Mouse (Mus musculus) c-Kit-positive CD71-positive TER-119-positive erythroid progenitor cells, embryonic 14.5 days (primary cell): ENCODE results near the gene Rdh8.
A peak's percentile ranks its signal among the peaks of the same experiment; 100 is the strongest.

Experiments
- DNase-seq: peaks from one replicate; pipeline ENCODE4 v3.0.0-alpha.2; 2013; ENCODE audit warnings: low spot score

The Rdh8 gene

GRCm38 (mm10) chr9:20837184-20837947 is 19.1 kb downstream of the Rdh8 start:
- no peak for DNase-seq

- DNase-seq: no peak
These were observed 20.6 kb downstream of the Rdh8 start for GRCm38 (mm10) chr9:20838931-20839330.

DNA sequence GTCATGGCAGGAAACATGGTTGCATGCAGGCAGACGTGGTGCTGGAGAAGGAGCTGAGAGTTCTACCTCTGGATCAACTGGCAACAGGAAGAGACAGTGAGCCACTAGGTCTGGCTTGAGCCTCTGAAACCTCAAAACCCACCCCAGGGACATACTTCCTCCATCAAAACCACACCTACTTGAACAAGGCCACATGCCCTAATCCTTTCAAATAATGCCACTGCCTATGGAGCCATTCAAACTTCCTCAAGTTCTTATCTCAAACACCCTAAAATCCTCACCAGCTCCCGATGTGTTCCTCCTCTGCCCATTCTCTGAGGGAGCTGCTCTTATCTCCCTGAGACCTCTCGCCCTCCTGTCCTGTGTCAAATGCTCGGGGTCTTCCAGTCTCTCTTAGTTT is 23.9 kb downstream of the Rdh8 start:
- DNase-seq: no peak

GRCm38 (mm10) chr9:20842670-20843069 is 24.4 kb downstream of the Rdh8 start:
- no peak for DNase-seq

GRCm38 (mm10) chr9:20850179-20850578 is 31.9 kb downstream of the Rdh8 start:
- DNase-seq: no peak

GRCm38 (mm10) chr9:20857131-20857530 is 38.8 kb downstream of the Rdh8 start:
- peak; percentile 69 for DNase-seq

- DNase-seq: no peak
These were observed 41.6 kb downstream of the Rdh8 start for GRCm38 (mm10) chr9:20859926-20860325.

DNA sequence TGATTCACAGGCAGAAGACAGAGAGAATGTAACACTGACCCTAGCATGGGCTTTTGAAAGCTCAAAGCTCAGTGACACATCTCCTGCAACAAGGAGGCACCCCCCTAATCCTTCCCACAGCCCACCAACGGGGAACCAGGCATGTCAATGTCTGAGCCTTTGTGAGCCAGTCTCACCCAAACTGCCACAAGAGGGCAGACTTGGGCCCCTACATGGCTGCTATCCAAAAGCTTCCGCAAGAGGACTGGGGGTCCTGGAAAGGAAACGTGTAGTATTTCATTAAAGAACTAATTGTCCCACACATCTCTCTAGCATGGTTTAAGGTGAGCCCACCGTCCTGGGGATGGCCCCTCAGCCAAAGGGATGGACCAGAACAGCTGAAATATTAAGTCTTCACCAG is 43.5 kb downstream of the Rdh8 start:
- DNase-seq: no peak

GRCm38 (mm10) chr9:20862225-20862624 is 43.9 kb downstream of the Rdh8 start:
- DNase-seq: no peak

DNA sequence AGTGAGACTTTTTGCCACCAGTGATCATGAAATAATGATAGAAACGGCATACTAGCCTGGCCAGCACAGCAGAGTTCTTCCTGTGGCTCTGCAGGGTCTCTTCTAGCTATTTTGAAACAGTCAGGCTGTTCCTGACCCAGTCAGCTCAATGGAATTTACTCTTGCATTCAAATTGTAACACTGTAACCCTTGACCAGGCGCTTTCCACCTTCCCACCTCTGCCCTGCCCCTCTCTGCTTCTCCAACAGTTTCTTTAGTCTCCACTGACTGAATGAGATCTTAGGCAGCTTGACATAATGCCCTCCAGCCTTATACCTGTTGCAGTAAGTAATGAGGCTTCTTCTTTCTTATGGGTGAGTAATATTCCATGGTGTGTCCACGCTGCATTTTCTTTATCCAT is 48.6 kb downstream of the Rdh8 start:
- no peak for DNase-seq

DNA sequence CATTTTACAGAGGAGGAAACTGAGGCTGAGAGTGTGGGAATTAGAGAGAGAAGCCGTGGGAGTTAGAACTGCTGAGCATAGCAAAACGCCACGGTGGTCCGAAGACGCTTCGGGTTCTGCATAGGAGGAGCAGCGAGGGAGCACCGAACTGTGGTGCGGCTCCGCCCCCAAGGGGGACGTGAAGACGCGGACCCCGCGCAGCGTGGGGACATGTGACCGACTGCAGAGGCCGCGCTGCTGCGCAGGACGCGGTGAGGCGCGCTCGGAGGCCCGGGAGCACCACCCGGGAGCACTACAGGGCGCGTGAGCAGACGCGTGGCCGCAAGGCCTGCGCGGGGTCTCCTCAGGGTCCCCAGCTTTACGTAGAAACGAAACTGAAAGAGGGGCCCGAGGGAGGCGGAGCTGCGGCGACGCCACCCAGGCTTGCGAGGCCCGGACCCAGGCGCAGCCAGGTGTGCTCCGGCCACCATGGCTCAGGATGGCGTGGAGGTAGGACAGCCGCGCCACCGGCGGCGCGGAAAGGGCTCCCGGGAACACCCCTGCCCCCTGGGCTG is 50.2 kb downstream of the Rdh8 start, which contains the start of gene A230050P20Rik:
Gene A230050P20Rik (plus strand): TSS at position 195 of the 554 bp plus-strand sequence.
- no peak for DNase-seq

DNA sequence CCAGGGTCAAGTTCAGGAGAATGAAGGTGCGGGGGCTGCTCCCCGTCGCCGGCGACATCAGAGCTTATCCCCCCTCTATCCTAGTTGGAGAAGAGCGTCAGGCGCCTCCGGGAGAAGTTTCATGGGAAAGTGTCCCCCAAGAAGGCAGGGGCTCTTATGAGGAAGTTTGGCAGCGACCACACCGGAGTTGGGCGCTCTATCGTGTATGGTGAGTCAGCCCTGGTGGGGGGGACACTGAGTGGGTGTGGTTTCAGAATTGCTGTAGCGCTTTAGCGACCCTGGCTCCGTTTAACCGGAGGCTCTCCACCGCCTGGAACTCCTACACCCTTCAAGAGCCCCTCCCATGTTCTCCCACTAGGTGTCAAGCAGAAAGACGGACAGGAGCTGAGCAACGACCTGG is 50.9 kb downstream of the Rdh8 start:
- DNase-seq: no peak

DNA sequence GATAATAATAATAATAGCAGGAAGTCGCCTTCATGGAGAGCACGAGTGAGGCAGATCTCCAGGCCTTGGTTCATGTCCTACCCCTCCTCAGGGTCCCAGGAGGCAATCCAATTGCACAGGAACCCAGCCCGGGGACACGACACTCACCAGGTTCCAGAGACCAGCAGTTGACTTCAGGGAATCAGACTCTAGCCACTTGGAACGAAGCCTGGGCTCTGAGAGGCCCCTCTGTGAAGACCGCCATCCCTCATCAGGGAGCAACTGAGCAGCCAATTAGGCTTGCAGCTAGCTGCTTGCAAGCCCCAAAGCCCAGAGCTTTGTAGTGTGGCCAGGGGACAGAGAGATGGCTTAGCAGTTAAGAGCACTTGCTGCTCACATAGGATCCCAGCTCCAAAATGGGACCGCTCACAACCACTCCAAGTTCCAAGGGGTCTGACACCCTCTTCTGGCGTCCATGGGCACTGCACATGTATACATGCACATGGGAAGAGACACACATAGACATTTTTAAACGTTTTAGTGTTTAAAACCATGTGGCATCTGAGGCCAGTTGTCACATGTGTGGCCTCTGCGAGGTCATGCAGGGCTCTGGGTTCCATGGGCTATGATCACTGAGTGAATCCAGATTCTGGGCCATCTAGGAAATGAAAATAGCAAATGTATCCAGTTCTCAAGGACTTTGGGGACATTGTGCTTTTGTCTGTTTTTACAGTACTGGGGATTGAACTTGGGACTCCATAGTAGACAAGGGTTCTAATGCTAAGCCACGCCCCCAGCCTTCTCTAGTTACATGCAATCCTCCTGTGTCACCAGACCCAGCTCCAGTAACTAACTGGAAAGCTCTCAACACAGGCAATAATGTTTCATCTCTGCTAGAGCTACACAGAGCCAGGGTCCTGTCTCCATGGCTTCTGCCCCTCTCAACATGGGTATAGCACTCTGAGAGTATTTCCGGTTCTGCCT is 52.2 kb downstream of the Rdh8 start:
- DNase-seq: no peak

- no peak for DNase-seq
These were observed 54.7 kb downstream of the Rdh8 start for GRCm38 (mm10) chr9:20872991-20873390.

- DNase-seq: no peak
These were observed 55.2 kb downstream of the Rdh8 start for GRCm38 (mm10) chr9:20873521-20873920.

DNA sequence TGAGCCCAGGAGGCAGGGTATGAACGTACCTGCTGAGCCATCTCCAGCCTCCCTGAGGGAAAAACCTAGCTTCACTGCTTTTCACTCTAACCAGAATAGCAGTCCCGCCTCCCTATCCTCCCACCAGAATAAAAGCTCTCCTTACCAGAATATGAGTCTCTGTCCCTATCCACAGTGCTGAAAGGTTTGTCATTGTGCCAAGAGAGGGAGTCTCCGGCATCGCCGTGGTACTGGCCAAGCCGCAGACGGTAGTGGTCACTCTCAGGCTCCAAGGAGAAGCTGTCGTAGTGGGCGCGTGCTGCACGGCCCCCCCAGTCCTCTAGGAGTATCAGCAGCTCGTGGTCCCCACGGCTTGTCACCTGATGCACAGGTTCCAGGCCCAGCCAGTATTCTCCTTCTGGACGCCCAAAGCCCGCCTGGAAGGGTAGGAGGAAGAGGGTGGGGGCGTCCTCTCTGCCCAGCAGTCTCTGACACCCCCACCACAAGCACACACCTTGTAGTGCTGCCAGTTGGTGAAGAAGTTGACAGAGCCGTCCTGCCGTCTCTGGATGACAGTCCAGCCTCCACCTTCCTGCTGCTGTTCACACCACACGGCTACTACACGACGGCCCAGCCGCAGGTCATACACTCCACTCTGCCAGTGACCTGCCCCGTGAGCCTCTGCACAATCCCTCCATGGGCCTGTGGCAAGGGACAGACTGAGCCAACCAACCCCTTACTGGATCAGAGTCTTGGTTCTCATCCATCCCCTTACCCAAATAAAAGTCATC is 56.9 kb downstream of the Rdh8 start:
- DNase-seq: no peak
